Mouse (Mus musculus): ENCODE results near the gene Ptgs1. TPM values are rescaled to one million over a fixed set of nuclear protein-coding genes. Genes with fewer than 3 reads are reported as not detected.

The Ptgs1 gene
- polyA plus RNA-seq, 1 experiment from 2014 or later, result 36.2 TPM

DNA sequence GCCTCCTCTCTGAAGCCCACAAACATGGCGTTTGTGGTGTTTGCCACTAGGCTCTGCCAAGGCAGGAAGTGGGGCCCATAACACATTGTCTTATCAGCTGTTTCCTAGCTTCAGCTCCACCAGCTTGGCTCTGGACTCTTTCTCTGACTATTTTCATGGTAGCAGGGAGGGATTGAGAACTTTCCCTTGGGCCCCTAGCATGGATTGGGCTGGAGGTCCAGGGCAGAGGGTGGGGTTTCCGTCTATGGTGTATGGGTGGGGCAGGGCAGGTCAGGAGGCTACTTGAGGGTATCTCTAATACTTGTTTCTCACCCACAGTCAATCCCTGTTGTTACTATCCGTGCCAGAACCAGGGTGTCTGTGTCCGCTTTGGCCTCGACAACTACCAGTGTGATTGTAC lies 6.7 kb downstream of the Ptgs1 start:
- WGBS, result 77% methylated on average over 5 of the region's 5 CpGs
- ATAC-seq (ENCODE audit: low FRiP score, low TSS enrichment) (no peak), DNase-seq (ENCODE audit: low spot score) (no peak)
- peaks cover 4% of the 10 kb centered on the region for H3K4me1 ChIP-seq (replicated peaks; ENCODE audit: control insufficient read depth, insufficient read depth)
- no peak overlapping the region for H3K9ac ChIP-seq (ENCODE audit: low read length)
- H3K4me3 ChIP-seq (ENCODE audit: low read depth, low read length), result no peak overlapping the region
- H3K4me2 ChIP-seq (replicated peaks; ENCODE audit: low read depth), result no peak overlapping the region
- TF ChIP-seq EP300 (optimal IDR thresholded peaks at IDR 0.05), result no peak
- TF ChIP-seq CTCF (IDR thresholded peaks at IDR 0.05; ENCODE audit: low read depth), result no peak
- no peaks in the 10 kb centered on the region for H3K9me3 ChIP-seq (ENCODE audit: control insufficient read depth, low read length)
- H3K27ac ChIP-seq (replicated peaks), result no peak overlapping the region
- no peaks in the 10 kb centered on the region for H3K27me3 ChIP-seq (ENCODE audit: control insufficient read depth, insufficient read depth, low read length)
- 0 out of 2 replicates have a peak, but pooled peaks cover 8% of the 10 kb centered on the region for H3K36me3 ChIP-seq (ENCODE audit: control insufficient read depth, insufficient read depth, low read length)

DNA sequence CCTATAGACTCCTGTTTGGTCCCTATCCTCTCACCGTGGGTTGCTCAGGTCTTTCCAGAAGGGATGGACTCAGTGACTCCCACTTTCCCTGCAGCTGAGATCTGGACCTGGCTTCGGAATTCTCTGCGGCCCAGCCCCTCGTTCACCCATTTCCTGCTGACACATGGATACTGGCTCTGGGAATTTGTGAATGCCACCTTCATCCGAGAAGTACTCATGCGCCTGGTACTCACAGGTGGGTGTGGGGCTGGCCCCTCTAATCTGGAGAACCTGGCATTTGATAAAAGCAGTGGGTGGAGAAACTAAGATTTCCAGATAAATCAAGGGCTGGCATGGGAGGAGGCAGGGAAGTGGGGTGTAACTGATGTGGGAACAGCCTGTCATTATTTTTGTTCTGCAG lies 7.3 kb downstream of the Ptgs1 start:
- Histone ChIP-seq H3K4me2 (replicated peaks; ENCODE audit: low read depth) (no peak overlapping the region), H3K27me3 (ENCODE audit: control insufficient read depth, insufficient read depth, low read length) (no peaks in the 10 kb centered on the region), H3K36me3 (ENCODE audit: control insufficient read depth, insufficient read depth, low read length) (0 out of 2 replicates have a peak, but pooled peaks cover 9% of the 10 kb centered on the region), H3K4me1 (replicated peaks; ENCODE audit: control insufficient read depth, insufficient read depth) (peaks cover 4% of the 10 kb centered on the region), H3K27ac (replicated peaks) (no peak overlapping the region), H3K9me3 (ENCODE audit: control insufficient read depth, low read length) (no peaks in the 10 kb centered on the region), H3K4me3 (ENCODE audit: low read depth, low read length) (no peak overlapping the region), H3K9ac (ENCODE audit: low read length) (no peak overlapping the region)
- 88% methylated on average over 6 of the region's 6 CpGs for WGBS
- TF ChIP-seq CTCF (IDR thresholded peaks at IDR 0.05; ENCODE audit: low read depth), result no peak
- no peak for TF ChIP-seq EP300 (optimal IDR thresholded peaks at IDR 0.05)
- ATAC-seq (ENCODE audit: low FRiP score, low TSS enrichment) (no peak), DNase-seq (ENCODE audit: low spot score) (no peak)

DNA sequence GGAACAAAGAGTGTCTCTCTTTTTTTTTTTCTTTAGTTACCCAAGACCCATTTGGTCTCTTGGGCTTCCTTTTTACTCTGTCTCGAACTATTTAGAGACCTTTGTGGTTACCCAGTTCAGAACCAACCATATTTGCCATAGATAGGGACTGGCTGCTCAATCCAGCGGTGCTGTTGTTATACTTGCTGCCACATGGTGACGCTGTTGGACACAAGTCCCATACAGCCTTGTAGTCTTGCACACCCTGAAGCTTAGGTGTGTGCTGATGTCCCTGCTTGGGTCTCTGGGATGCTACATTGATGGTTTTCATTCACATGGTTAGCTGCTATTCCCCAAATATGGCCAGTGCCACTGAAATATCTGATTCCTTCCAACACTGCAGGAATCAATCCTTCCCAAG lies 8.2 kb downstream of the Ptgs1 start:
- Histone ChIP-seq H3K9ac (ENCODE audit: low read length) (no peak overlapping the region), H3K9me3 (ENCODE audit: control insufficient read depth, low read length) (no peaks in the 10 kb centered on the region), H3K4me2 (replicated peaks; ENCODE audit: low read depth) (no peak overlapping the region), H3K4me1 (replicated peaks; ENCODE audit: control insufficient read depth, insufficient read depth) (peaks cover 4% of the 10 kb centered on the region), H3K27me3 (ENCODE audit: control insufficient read depth, insufficient read depth, low read length) (no peaks in the 10 kb centered on the region), H3K4me3 (ENCODE audit: low read depth, low read length) (no peak overlapping the region), H3K36me3 (ENCODE audit: control insufficient read depth, insufficient read depth, low read length) (0 out of 2 replicates have a peak, but pooled peaks cover 11% of the 10 kb centered on the region), H3K27ac (replicated peaks) (no peak overlapping the region)
- WGBS, result 84% methylated on average over 3 of the region's 3 CpGs
- DNase-seq (ENCODE audit: low spot score), result no peak
- no peak for ATAC-seq (ENCODE audit: low FRiP score, low TSS enrichment)
- TF ChIP-seq CTCF (IDR thresholded peaks at IDR 0.05; ENCODE audit: low read depth) (peak; percentile 47), EP300 (optimal IDR thresholded peaks at IDR 0.05) (no peak)

DNA sequence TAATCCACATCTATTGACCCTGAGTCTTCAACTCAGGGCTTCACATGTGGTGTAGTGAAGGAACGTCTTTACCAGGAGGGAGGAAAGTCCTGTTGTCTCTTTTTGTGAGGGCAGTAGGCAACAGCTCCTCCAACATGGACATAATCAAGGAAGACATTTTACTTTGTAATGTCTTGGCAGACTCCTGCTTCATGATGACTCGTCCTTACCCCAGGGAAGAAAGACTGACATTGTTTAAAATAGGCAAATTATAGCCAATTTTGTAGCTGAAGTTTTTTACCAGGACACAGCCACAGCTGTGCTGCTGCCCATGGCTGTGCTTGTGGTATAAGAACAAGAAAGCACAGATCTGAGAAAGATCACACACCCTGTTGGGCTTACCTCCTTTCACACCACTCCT lies 8.7 kb downstream of the Ptgs1 start:
- 72% methylated on average over 2 of the region's 2 CpGs for WGBS
- Histone ChIP-seq H3K27me3 (ENCODE audit: control insufficient read depth, insufficient read depth, low read length) (no peaks in the 10 kb centered on the region), H3K4me3 (ENCODE audit: low read depth, low read length) (no peak overlapping the region), H3K9ac (ENCODE audit: low read length) (no peak overlapping the region), H3K4me2 (replicated peaks; ENCODE audit: low read depth) (no peak overlapping the region), H3K9me3 (ENCODE audit: control insufficient read depth, low read length) (no peaks in the 10 kb centered on the region), H3K4me1 (replicated peaks; ENCODE audit: control insufficient read depth, insufficient read depth) (peaks cover 4% of the 10 kb centered on the region), H3K27ac (replicated peaks) (no peak overlapping the region), H3K36me3 (ENCODE audit: control insufficient read depth, insufficient read depth, low read length) (0 out of 2 replicates have a peak, but pooled peaks cover 11% of the 10 kb centered on the region)
- ATAC-seq (ENCODE audit: low FRiP score, low TSS enrichment) (no peak), DNase-seq (ENCODE audit: low spot score) (no peak)
- TF ChIP-seq EP300 (optimal IDR thresholded peaks at IDR 0.05) (no peak), CTCF (IDR thresholded peaks at IDR 0.05; ENCODE audit: low read depth) (no peak)

DNA sequence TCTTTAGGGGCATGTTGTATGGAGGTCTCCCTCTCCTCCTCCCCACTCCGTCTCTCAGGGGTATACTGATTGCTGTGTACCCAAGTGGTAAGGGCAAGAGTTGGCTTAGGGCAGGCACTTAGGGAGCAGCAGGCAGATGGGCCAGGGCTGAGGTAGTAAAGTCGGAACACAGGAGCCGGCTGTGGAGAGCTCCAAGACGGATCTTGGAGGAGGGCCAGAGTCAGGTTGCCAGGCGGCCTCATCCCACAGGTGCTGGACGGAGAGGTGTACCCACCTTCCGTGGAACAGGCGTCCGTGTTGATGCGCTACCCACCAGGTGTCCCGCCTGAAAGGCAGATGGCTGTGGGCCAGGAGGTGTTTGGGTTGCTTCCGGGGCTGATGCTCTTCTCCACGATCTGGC lies 12.3 kb downstream of the Ptgs1 start:
- 86% methylated on average over 13 of the region's 13 CpGs for WGBS
- no peak overlapping the region for H3K9ac ChIP-seq (ENCODE audit: low read length)
- no peaks in the 10 kb centered on the region for H3K9me3 ChIP-seq (ENCODE audit: control insufficient read depth, low read length)
- 0 out of 2 replicates have a peak, but pooled peaks cover 11% of the 10 kb centered on the region for H3K36me3 ChIP-seq (ENCODE audit: control insufficient read depth, insufficient read depth, low read length)
- H3K4me3 ChIP-seq (ENCODE audit: low read depth, low read length), result no peak overlapping the region
- H3K4me2 ChIP-seq (replicated peaks; ENCODE audit: low read depth), result no peak overlapping the region
- H3K27me3 ChIP-seq (ENCODE audit: control insufficient read depth, insufficient read depth, low read length), result no peaks in the 10 kb centered on the region
- no peak for ATAC-seq (ENCODE audit: low FRiP score, low TSS enrichment)
- no peak for DNase-seq (ENCODE audit: low spot score)
- no peaks in the 10 kb centered on the region for H3K4me1 ChIP-seq (replicated peaks; ENCODE audit: control insufficient read depth, insufficient read depth)
- no peak overlapping the region for H3K27ac ChIP-seq (replicated peaks)
- TF ChIP-seq EP300 (optimal IDR thresholded peaks at IDR 0.05) (no peak), CTCF (IDR thresholded peaks at IDR 0.05; ENCODE audit: low read depth) (no peak)

DNA sequence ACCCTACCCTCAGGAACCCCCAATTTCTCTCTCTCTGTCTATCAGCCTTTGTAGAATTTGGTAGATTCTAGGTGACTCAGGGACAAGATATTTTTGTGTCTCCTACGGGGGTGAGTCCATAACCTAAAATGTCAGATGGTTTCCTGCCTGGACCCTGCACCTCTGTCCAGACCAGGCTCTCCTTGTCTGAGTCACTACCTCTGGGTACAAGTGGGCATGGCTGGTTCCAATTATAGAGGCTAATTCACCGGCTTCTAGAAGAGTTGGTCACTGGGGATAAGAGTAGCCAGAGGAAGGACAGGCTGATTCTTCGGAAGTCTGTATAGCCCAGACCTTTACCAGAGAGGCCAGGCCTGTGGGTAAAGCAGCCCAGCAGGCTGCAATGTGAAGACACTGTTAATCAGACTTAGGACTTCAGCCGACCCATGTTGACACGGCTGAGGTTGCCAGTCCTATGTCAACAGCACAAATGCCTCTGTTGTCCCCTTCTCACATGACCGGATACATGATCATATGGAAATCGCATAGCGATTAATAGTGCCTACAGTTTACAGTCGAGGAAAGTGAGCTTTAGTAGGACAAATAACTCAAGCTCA lies 13.2 kb downstream of the Ptgs1 start:
- Histone ChIP-seq H3K4me1 (replicated peaks; ENCODE audit: control insufficient read depth, insufficient read depth) (no peaks in the 10 kb centered on the region), H3K27me3 (ENCODE audit: control insufficient read depth, insufficient read depth, low read length) (no peaks in the 10 kb centered on the region), H3K4me2 (replicated peaks; ENCODE audit: low read depth) (no peak overlapping the region), H3K9me3 (ENCODE audit: control insufficient read depth, low read length) (no peaks in the 10 kb centered on the region), H3K27ac (replicated peaks) (0 out of 2 replicates have a peak overlapping the region, but pooled peaks have one; percentile 67), H3K9ac (ENCODE audit: low read length) (no peak overlapping the region), H3K4me3 (ENCODE audit: low read depth, low read length) (no peak overlapping the region), H3K36me3 (ENCODE audit: control insufficient read depth, insufficient read depth, low read length) (0 out of 2 replicates have a peak, but pooled peaks cover 11% of the 10 kb centered on the region)
- no peak for DNase-seq (ENCODE audit: low spot score)
- WGBS, result 46% methylated on average over 9 of the region's 9 CpGs
- peak; percentile 51 for ATAC-seq (ENCODE audit: low FRiP score, low TSS enrichment)
- TF ChIP-seq EP300 (optimal IDR thresholded peaks at IDR 0.05) (no peak), CTCF (IDR thresholded peaks at IDR 0.05; ENCODE audit: low read depth) (no peak)

Measured in stomach, postnatal 0 days (tissue).